Mouse (Mus musculus) liver, embryonic 12.5 days (tissue): ENCODE measurements around the gene Oca2. TPM values are rescaled to one million over a fixed set of nuclear protein-coding genes. Genes with fewer than 3 reads are reported as not detected.

Experiments
- ATAC-seq: fragments of 200-750 bp; cut with Nextera tagmentation; 2 replicates; pipeline ENCODE4 v1.8.0; 2017; ENCODE audit warnings: moderate number of reproducible peaks, mild to moderate bottlenecking, moderate library complexity
- H3K27ac ChIP-seq: fragments of 300-500 bp; sonication (generic); 2 replicates; pipeline ENCODE4 v1.5.1; 2016; ENCODE audit warnings: mild to moderate bottlenecking
- H3K27me3 ChIP-seq: fragments of 300-500 bp; sonication (generic); replicated peaks from 2 replicates; pipeline ENCODE4 v1.6.1; 2016; ENCODE audit warnings: mild to moderate bottlenecking, moderate library complexity
- H3K36me3 ChIP-seq: fragments of 300-500 bp; sonication (generic); 2 replicates; pipeline ENCODE4 v1.6.1; 2016; ENCODE audit warnings: mild to moderate bottlenecking, moderate library complexity
- H3K4me1 ChIP-seq: fragments of 300-500 bp; sonication (generic); 2 replicates; pipeline ENCODE4 v1.6.1; 2016
- H3K4me2 ChIP-seq: fragments of 300-500 bp; sonication (generic); 2 replicates; pipeline ENCODE4 v1.6.1; 2016; ENCODE audit warnings: mild to moderate bottlenecking, moderate library complexity
- H3K4me3 ChIP-seq: fragments of 300-500 bp; sonication (generic); 2 replicates; pipeline ENCODE4 v1.5.1; 2016; ENCODE audit warnings: mild to moderate bottlenecking, moderate library complexity
- H3K9ac ChIP-seq: fragments of 300-500 bp; sonication (generic); 2 replicates; pipeline ENCODE4 v1.6.1; 2016; ENCODE audit warnings: mild to moderate bottlenecking, moderate library complexity
- H3K9me3 ChIP-seq: fragments of 300-500 bp; sonication (generic); replicated peaks from 2 replicates; pipeline ENCODE4 v1.6.1; 2016; ENCODE audit warnings: mild to moderate bottlenecking, moderate library complexity
- WGBS: fragments of 180-500 bp; shearing (Covaris S2); methylation state at CpG from one replicate; pipeline ENCODE4 v1.1.7; 2016; ENCODE audit not compliant: insufficient replicate concordance; 5-methylcytosine and 5-hydroxymethylcytosine counted together
- polyA plus RNA-seq: library from polyadenylated mRNA; unstranded; fragments of >200 nt; fragmentation: Nextera tagmentation; extraction: Ambion mirVana; gene quantifications from 2 replicates; pipeline ENCODE4 v1.2.1, GENCODE M21; 2016

Oca2 gene
- polyA plus RNA-seq, 1 experiment from 2014 or later = not detected

- 64% methylated on average over 2 of the region's 2 CpGs for WGBS
- Histone ChIP-seq H3K36me3 (no peaks in the 10 kb centered on the region), H3K4me3 (no peak overlapping the region), H3K9ac (no peak overlapping the region), H3K4me1 (no peaks in the 10 kb centered on the region), H3K9me3 (no peaks in the 10 kb centered on the region), H3K27ac (no peak overlapping the region), H3K4me2 (no peak overlapping the region), H3K27me3 (no peaks in the 10 kb centered on the region)
- no peak for ATAC-seq
Measured at GRCm38 (mm10) chr7:56277506-56277905, 37.9 kb downstream of the Oca2 start.

- Histone ChIP-seq H3K9ac (no peak overlapping the region), H3K9me3 (no peaks in the 10 kb centered on the region), H3K27me3 (no peaks in the 10 kb centered on the region), H3K27ac (no peak overlapping the region), H3K4me1 (no peaks in the 10 kb centered on the region), H3K36me3 (no peaks in the 10 kb centered on the region), H3K4me3 (no peak overlapping the region), H3K4me2 (no peak overlapping the region)
- no peak for ATAC-seq
- 42% methylated on average over 6 of the region's 6 CpGs for WGBS
Measured at GRCm38 (mm10) chr7:56291468-56292115, 52.0 kb downstream of the Oca2 start.

GRCm38 (mm10) chr7:56304408-56304807 is 64.8 kb downstream of the Oca2 start:
- H3K4me2 ChIP-seq = no peak overlapping the region
- H3K27ac ChIP-seq = no peak overlapping the region
- ATAC-seq = no peak
- no peaks in the 10 kb centered on the region for H3K9me3 ChIP-seq
- no peaks in the 10 kb centered on the region for H3K27me3 ChIP-seq
- no peaks in the 10 kb centered on the region for H3K4me1 ChIP-seq
- WGBS = 42% methylated on average over 1 of the region's 1 CpGs
- H3K4me3 ChIP-seq = no peak overlapping the region
- H3K9ac ChIP-seq = no peak overlapping the region
- no peaks in the 10 kb centered on the region for H3K36me3 ChIP-seq

GRCm38 (mm10) chr7:56314358-56314757 is 74.8 kb downstream of the Oca2 start:
- Histone ChIP-seq H3K9ac (no peak overlapping the region), H3K4me1 (no peaks in the 10 kb centered on the region), H3K27ac (no peak overlapping the region), H3K9me3 (no peaks in the 10 kb centered on the region), H3K4me3 (no peak overlapping the region), H3K36me3 (no peaks in the 10 kb centered on the region), H3K27me3 (no peaks in the 10 kb centered on the region), H3K4me2 (no peak overlapping the region)
- 69% methylated on average over 5 of the region's 5 CpGs for WGBS
- ATAC-seq = no peak

- no peaks in the 10 kb centered on the region for H3K36me3 ChIP-seq
- no peak overlapping the region for H3K27ac ChIP-seq
- ATAC-seq = no peak
- H3K4me1 ChIP-seq = no peaks in the 10 kb centered on the region
- no peak overlapping the region for H3K9ac ChIP-seq
- no peak overlapping the region for H3K4me2 ChIP-seq
- 52% methylated on average over 7 of the region's 7 CpGs for WGBS
- H3K9me3 ChIP-seq = no peaks in the 10 kb centered on the region
- H3K27me3 ChIP-seq = no peaks in the 10 kb centered on the region
- H3K4me3 ChIP-seq = no peak overlapping the region
Measured at GRCm38 (mm10) chr7:56315630-56316529, 76.3 kb downstream of the Oca2 start.

- Histone ChIP-seq H3K4me1 (no peaks in the 10 kb centered on the region), H3K27me3 (no peaks in the 10 kb centered on the region)
- ATAC-seq = no peak
Measured at GRCm38 (mm10) chr7:56327738-56328137, 88.2 kb downstream of the Oca2 start.

GRCm38 (mm10) chr7:56348528-56348927 is 109.0 kb downstream of the Oca2 start:
- no peaks in the 10 kb centered on the region for H3K36me3 ChIP-seq
- no peak overlapping the region for H3K4me3 ChIP-seq
- no peaks in the 10 kb centered on the region for H3K4me1 ChIP-seq
- H3K27me3 ChIP-seq = no peaks in the 10 kb centered on the region
- no peak for ATAC-seq
- WGBS = 43% methylated on average over 3 of the region's 3 CpGs
- no peak overlapping the region for H3K9ac ChIP-seq
- H3K4me2 ChIP-seq = no peak overlapping the region
- no peak overlapping the region for H3K27ac ChIP-seq
- H3K9me3 ChIP-seq = no peaks in the 10 kb centered on the region

More at GRCm38 (mm10) chr7:56327738-56328137, 88.2 kb downstream of the Oca2 start:
- H3K36me3 ChIP-seq = no peaks in the 10 kb centered on the region
- no peak overlapping the region for H3K9ac ChIP-seq
- no peak overlapping the region for H3K27ac ChIP-seq
- no peak overlapping the region for H3K4me3 ChIP-seq
- no peaks in the 10 kb centered on the region for H3K9me3 ChIP-seq
- WGBS = 32% methylated on average over 4 of the region's 4 CpGs
- H3K4me2 ChIP-seq = no peak overlapping the region

GRCm38 (mm10) chr7:56356658-56357342 is 117.2 kb downstream of the Oca2 start:
- no peaks in the 10 kb centered on the region for H3K36me3 ChIP-seq
- H3K27ac ChIP-seq = no peak overlapping the region
- no peaks in the 10 kb centered on the region for H3K4me1 ChIP-seq
- H3K4me2 ChIP-seq = no peak overlapping the region
- no peak overlapping the region for H3K9ac ChIP-seq
- H3K4me3 ChIP-seq = no peak overlapping the region
- no peaks in the 10 kb centered on the region for H3K27me3 ChIP-seq
- no peak for ATAC-seq
- H3K9me3 ChIP-seq = 0 out of 2 replicates have a peak, but pooled peaks cover 2% of the 10 kb centered on the region
- WGBS = 67% methylated on average over 4 of the region's 4 CpGs

GRCm38 (mm10) chr7:56381750-56382421 is 142.3 kb downstream of the Oca2 start:
- WGBS = 60% methylated on average over 4 of the region's 4 CpGs

GRCm38 (mm10) chr7:56382706-56383105 is 143.1 kb downstream of the Oca2 start:
- Histone ChIP-seq H3K4me1 (no peaks in the 10 kb centered on the region), H3K9me3 (0 out of 2 replicates have a peak, but pooled peaks cover 4% of the 10 kb centered on the region), H3K9ac (no peak overlapping the region), H3K27me3 (no peaks in the 10 kb centered on the region), H3K4me3 (no peak overlapping the region), H3K36me3 (no peaks in the 10 kb centered on the region), H3K27ac (no peak overlapping the region), H3K4me2 (no peak overlapping the region)
- 44% methylated on average over 1 of the region's 1 CpGs for WGBS
- no peak for ATAC-seq

More at GRCm38 (mm10) chr7:56381750-56382421, 142.3 kb downstream of the Oca2 start:
- no peak overlapping the region for H3K4me2 ChIP-seq
- no peaks in the 10 kb centered on the region for H3K4me1 ChIP-seq
- no peak overlapping the region for H3K27ac ChIP-seq
- no peaks in the 10 kb centered on the region for H3K27me3 ChIP-seq
- no peaks in the 10 kb centered on the region for H3K36me3 ChIP-seq
- H3K9ac ChIP-seq = no peak overlapping the region
- H3K4me3 ChIP-seq = no peak overlapping the region
- ATAC-seq = no peak
- 0 out of 2 replicates have a peak, but pooled peaks cover 4% of the 10 kb centered on the region for H3K9me3 ChIP-seq

- Histone ChIP-seq H3K9ac (no peak overlapping the region), H3K4me3 (no peak overlapping the region), H3K27me3 (no peaks in the 10 kb centered on the region), H3K4me1 (no peaks in the 10 kb centered on the region), H3K9me3 (0 out of 2 replicates have a peak, but pooled peaks cover 4% of the 10 kb centered on the region), H3K36me3 (no peaks in the 10 kb centered on the region), H3K27ac (no peak overlapping the region), H3K4me2 (no peak overlapping the region)
- 42% methylated on average over 2 of the region's 2 CpGs for WGBS
- ATAC-seq = no peak
Measured at GRCm38 (mm10) chr7:56388295-56388694, 148.7 kb downstream of the Oca2 start.
